Mouse (Mus musculus) small intestine, adult 2 months (tissue): Measurements from ENCODE around the gene Cdipt.

Experiments
- CTCF ChIP-seq: fragments of 200-500 bp; IDR thresholded peaks from 2 replicates; pipeline ENCODE4 v1.5.1; 2012; ENCODE audit warnings: low read depth, mild to moderate bottlenecking, control low read depth, inconsistent platforms, low read length, moderate library complexity, mixed read lengths; ENCODE audit not compliant: insufficient replicate concordance, insufficient read length; ENCODE audit errors: extremely low read depth
- POLR2A ChIP-seq: fragments of 200-500 bp; IDR thresholded peaks from 2 replicates; pipeline ENCODE4 v1.6.1; 2012; ENCODE audit warnings: low read depth, mild to moderate bottlenecking, control low read depth, inconsistent platforms, low read length, moderate library complexity

DNA sequence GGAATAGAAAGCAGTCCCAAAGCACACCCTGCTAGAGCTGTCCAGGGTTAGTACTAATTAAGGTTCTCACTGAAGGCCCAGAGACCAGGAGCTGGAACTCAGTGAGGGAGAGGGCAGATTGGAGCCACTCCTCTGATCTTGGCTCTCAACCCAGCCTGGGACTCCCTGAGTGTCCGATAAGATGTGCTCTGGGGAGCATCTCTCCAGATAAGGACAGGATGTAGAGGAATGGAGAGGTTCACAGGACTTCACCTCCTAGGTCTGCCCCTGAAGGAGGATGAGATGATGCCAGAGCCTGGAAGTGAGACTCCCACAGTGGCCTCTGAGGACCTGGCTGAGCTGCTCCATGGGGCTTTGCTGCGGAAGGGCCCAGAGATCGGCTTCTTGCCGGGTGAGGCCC is 24.0 kb upstream of the Cdipt start:
- TF ChIP-seq CTCF: no peak
- no peak for TF ChIP-seq POLR2A
